Mouse (Mus musculus): Measurements from ENCODE around the gene Cacna1f.

Cacna1f gene

DNA sequence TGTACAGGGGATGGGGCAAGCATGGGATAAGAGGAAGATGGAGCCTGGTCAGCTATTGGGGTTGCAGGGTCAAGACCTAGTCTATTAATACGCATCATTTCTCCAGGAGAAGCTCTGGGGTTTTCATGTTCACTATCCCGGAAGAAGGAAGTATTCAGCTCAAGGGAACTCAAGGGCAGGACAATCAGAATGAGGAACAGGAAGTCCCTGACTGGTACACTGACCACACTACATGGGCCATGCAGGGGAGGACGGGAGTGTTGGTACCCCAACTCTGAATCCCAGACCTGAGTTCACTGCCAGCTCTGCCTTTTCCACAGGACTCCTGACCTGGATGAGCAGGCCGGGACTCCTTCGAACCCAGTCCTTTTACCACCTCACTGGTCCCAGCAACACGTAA, 25.7 kb downstream of the Cacna1f start:
- no peak for DNase-seq (ENCODE audit: low spot score)

DNA sequence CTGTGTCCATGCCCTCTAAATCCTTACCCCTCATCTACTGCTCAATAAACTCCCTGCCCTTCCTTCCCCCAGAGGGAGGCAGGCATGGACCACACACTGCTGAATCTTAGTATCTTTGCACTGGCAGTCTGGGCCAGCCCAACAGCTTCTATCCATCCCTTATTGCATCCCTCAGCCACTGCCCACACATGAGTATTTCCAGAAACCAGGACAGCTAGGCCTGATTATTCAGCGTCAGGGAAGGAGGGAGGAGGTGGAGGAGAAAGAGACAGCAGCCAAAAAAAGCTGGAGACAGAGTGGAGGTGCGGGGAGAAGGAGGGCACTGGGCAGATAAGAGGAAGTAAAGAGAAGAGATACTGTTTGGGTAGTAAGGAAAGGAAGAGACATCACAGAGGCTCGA, 28.2 kb downstream of the Cacna1f start:
- no peak for DNase-seq (ENCODE audit: low spot score)

DNA sequence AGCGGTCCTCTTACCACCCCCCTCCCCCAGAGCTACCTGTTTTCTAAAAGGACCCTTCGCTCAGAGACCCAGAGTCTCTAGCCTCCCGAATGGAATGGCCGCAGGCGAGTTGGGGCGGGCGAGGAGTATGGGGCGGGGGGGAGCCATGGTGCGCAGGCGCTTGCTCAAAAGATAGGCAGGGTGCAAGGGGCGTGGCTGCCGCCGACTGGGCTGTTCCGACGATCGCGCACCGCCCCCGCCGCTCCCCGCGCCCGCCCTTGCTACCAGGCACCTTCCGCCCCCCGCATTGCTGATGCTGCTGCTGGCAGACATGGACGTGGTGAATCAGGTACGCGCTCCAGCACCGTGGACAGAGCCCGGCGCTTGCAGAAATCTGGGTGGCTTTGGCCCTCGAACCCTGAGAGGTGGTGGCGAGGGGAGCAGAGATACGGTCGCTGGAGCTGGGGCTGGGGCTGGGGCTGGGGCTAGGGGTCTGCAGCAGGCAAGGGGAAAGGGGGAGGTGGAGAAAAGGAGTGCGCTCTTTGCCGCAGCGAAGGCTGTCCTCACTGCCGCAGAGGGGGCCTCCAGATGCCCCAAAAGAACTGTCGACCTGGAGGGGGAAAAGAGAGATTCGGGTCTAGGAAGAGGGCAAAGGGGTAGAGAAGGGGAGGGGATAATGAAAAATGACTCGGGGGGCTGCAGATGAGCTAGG, 31.7 kb downstream of the Cacna1f start, which contains the start of gene Syp:
Gene Syp, plus strand, starts transcription at position 71 of the 691 bp plus-strand sequence.
- DNase-seq (ENCODE audit: low spot score), result peak; percentile 55

DNA sequence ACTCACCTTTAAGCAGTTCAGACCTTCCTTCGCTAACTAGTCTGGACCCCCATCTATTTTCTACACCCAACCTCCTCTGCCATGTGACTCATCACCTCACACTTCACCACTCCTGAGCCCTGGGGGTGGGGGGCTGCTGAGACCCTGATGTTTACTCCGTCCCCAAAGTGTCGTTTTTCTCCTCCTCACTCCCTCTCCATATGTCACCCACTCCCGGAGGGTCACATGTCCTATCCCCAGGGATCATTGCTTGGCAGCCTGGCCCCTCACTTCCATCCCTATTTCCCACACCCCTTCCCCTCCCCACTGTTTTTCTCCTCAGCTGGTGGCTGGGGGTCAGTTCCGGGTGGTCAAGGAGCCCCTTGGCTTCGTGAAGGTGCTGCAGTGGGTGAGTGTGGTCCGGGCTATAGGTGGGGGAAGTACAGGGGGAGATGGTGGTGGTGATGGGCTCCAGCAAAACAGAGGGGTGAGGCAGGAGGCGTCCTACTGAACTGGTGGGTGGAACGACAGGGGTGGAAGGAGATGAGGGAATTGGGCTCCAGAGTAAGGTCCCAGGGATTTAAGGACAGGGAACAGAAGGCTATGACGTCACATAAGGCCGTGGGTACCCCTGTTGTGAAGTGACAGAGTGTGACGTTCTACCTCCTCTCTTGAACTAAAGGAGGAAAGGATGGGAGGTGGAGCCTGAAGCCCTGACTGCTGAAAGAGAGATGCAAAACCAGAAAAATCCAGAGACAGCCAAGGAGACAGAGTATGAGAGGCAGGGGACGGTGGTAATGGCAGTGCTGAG, 32.8 kb downstream of the Cacna1f start:
- no peak for DNase-seq (ENCODE audit: low spot score)

DNA sequence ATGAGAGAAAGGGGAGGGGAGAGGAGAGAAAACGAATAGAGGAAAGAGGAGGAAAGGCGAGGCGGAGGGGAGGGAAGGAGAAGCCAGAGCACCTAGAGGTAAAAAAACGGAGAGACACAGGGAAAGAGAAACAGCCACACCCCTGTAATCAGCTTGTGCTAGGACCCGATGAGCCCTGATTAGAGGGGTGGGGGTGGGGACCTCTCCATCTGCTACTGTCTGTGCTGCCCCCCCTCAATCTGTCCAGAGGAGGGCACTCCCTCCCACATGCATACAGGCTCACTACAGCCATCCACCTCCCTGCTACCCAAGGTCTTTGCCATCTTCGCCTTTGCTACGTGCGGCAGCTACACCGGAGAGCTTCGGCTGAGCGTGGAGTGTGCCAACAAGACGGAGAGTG, 33.9 kb downstream of the Cacna1f start:
- DNase-seq (ENCODE audit: low spot score), result no peak

DNA sequence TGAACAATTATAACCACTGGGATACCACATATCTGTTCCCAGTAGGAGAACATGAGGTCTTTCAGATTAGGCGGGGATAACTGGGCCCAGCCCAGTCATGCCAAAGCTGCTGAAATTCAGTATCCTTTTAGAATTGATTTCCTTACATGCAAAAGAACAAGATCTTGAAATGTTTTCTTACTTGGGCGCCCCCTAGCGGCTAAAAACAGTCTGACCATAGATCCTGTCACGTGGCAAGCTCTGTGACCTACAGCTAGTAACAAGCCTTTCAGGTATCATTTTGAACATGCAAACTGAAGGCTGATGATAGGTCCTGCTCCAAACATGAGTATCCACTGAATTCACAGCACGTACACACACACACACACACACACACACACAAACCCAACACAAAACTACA, 38.5 kb downstream of the Cacna1f start:
- DNase-seq (ENCODE audit: low spot score), result peak; percentile 82

DNA sequence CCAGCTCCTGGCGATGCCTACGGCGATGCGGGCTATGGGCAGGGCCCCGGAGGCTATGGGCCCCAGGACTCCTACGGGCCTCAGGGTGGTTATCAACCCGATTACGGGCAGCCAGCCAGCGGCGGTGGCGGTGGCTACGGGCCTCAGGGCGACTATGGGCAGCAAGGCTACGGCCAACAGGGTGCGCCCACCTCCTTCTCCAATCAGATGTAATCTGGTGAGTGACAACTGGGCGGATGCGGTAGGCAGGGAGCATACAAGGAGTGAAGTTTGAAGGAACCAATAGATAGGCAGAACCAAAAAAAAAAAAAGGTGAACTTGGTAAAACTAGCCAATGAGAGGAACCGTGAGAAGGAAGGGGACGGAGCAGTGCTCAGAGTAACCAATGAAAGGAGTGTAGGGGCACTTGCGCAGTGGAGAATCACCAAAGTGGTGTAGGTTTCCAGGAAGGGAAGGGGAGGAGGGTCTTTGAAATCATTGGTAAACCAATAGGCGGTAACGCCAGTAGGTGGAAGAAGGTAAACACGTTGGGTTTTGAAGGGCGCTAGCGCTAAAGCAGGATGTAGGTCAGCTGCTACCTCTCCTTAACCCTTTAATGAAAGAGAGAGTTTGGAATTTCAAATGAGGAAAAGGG, 41.9 kb downstream of the Cacna1f start:
- DNase-seq (ENCODE audit: low spot score), result peak; percentile 93

DNA sequence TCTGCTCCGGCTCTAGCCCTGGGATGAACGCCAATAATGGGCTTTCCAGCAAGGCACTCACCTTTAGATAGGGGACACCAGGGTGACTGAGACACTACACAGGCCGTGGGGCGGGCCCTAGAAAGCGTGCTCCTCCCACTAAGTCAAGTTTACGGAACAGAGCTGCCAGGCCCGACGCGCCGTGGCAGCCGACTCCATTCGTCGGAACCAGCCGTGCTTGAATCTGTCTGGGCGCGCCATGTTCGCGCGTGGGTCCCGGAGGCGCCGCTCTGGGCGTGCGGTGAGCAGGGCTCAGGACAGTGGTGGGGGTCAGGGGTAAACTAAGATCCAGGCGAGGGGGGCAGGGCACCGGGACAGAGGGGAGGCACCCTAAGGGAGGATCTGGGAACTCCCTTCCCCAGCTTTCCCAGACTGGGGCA, 50.3 kb downstream of the Cacna1f start, which contains the start of gene Prickle3:
Gene Prickle3, plus strand, starts transcription at position 40 of the 419 bp plus-strand sequence.
- peak; percentile 63 for DNase-seq (ENCODE audit: low spot score)

DNA sequence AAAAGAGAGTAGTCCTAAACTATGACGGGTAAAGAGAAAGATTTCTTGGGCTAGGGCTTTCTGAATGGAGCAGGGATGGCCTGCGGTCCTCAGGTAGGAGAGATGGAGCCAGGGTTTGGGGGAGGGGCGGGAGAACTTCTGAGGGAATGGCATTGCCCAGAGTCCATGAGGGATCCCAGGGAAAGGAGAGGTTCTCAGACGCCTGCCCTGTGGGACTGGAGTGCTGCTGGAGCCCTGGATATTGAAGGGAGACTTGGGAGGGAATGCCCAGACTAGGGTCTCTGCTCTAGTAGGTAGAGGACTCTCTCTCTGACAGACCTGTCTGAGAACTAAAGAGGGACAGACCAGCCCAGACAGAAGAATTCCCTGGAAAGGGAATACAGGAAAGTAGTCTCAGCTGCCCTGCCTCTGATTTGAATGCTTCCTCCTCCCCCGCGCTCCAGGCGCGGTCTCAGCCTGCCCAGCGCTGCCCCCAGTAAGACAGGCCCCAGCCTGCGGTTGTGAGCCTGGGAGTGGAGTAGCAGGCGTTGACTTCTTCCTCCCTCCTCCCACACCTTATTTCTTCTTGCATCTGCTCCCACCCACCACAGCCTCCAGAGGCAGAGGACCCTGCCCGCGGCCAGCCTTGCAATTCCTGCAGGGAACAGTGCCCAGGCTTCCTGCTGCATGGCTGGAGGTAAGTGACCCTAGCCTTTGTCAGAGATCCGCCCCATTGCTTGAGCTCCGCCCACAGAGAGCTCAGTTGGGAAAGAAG, 51.3 kb downstream of the Cacna1f start:
- DNase-seq (ENCODE audit: low spot score), result no peak

DNA sequence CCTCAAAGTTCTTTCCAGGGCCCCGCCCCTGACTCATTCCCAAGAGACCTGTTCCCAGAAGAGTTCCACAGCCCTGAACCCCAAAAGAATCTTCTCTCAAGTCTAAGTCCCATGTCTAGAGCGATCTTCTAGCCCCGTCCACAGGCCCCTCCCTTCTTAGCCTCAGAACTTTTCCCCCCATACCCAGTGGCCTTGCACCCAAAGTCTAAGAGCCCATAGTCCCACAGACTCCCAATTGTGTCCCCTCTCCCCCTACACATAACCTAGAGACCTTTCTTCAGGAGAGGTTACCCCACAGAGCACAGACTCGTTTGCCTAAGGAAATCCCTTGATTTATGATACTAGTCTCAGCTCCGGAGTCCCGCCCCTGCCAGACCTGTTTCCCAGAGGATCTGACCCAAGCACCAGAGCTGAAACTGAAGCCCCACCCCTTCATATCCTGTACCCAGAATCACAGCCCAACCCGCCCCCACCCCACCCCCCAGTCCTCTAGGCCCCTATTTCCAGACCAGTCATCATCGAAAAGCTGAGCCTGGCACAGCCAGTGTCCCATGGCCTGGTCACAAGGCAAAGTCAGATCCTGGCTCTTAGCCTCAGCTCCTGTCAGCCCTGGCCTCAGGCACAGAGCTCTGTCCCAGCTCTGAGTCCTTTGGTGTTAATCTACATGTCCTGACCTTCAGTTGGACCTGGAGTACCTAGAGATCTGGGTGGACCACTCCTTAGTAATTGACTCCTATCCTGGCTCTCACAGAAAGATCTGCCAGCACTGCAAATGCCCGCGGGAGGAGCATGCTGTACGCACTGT, 52.1 kb downstream of the Cacna1f start:
- no peak for DNase-seq (ENCODE audit: low spot score)

DNA sequence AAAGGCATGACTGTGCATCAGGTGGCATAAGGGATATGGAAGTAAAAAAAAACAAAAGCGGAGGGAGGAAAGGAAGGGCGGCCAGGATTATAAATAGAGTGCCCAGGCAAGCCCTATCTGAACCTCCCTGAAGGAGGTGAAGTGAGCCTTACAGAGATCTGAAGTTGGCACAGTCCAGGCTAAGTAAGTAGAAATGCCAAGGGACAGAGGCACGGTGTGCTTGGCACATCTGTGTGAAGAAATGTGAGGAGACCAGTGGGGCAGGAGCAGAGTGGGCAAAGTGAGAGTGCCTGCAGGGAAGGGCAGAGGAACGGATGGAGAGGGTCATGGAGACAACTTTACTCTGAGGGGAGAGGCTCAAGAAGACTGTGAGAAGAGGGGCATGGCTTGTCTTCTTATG, 54.2 kb downstream of the Cacna1f start:
- no peak for DNase-seq (ENCODE audit: low spot score)

DNA sequence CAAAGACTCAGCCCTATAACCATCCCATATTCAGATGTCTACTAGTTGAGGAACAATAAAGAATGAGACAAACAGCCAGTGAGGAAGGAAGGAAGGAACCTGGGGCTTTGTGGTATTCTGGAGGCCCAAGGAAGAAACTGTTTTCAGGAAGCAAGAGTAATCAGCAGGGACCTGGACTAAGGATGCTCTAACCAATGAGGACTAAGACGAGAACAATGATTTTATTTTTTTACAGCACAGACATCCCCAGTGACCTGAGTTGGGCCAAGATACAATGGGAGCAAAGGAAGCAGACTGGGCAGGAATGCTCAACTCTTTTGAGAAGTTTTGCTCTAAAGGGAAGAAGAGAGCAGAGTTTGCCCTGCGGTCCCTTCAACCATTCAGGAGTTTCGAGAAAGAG, 56.1 kb downstream of the Cacna1f start:
- no peak for DNase-seq (ENCODE audit: low spot score)

DNA sequence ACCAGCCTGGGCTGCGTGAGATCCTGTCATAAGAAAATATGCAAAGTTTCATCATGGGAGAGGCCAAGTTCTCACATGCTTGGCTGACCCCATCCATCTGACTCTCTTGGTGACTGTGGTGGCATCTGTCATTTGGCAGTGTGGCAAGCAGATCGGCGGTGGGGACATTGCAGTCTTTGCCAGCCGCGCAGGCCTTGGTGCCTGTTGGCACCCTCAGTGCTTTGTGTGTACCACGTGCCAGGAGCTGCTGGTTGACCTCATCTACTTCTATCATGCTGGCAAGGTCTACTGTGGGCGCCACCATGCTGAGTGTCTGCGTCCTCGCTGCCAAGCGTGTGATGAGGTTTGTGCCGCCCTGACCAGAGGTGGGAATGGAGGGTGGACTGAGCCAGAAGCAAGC, 57.9 kb downstream of the Cacna1f start:
- DNase-seq (ENCODE audit: low spot score), result no peak

DNA sequence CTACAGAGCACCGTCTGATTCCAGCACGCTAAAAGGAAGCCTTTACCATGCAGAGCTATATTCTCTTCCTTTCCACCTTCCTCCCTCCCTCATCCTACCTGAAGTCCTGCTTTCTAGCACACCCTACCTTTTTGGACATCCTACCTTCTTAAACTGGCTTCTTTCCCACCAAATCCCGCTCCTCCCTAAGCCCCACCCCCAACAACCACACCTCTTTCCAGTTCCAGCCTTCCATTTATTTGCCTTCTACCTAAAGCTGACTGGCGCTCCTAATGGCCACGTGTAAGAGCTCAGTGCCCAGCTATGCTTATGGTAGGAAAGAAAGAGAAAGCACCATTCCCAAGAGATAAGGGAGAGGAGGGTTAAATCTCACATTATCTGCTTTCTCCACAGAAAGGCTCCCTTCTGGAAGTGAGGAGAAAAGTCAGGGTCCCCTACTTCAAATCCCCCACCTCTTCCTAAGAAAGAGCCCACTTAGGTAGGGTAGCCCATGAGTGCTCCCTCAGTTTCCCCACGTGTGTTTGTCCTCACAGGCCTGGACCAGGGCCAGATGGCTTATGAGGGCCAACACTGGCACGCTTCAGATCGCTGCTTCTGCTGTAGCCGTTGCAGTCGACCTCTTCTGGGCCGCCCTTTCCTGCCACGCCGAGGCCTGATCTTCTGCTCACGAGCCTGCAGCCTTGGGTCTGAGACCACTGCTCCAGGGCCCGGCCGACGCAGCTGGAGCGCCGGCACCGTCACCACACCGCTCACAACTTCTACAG, 59.0 kb downstream of the Cacna1f start:
- DNase-seq (ENCODE audit: low spot score), result no peak

DNA sequence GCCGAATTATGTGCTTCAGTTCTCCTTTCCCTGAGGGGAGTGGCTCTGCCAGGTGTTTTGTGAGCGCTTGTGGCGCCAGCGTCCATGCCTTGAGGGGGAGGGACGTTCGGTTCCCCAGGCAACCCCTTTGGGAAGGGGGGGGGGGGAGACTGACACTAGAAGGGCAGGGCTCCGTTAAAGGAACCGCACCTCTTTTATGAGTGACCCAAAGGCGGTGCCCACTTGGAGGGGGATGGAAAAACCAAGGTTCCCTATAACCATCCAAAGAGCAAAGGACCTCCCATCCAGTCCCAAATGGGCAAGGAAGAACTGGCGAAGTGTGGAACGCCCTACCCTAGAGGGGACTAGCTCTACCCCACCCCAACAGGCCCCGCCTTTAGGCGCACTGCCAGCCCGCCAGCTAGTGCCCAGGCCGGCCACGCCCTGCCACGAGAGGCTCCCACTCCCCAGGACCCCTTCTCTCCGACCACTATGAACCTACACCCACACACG, 63.6 kb downstream of the Cacna1f start:
- DNase-seq (ENCODE audit: low spot score), result peak; percentile 77

DNA sequence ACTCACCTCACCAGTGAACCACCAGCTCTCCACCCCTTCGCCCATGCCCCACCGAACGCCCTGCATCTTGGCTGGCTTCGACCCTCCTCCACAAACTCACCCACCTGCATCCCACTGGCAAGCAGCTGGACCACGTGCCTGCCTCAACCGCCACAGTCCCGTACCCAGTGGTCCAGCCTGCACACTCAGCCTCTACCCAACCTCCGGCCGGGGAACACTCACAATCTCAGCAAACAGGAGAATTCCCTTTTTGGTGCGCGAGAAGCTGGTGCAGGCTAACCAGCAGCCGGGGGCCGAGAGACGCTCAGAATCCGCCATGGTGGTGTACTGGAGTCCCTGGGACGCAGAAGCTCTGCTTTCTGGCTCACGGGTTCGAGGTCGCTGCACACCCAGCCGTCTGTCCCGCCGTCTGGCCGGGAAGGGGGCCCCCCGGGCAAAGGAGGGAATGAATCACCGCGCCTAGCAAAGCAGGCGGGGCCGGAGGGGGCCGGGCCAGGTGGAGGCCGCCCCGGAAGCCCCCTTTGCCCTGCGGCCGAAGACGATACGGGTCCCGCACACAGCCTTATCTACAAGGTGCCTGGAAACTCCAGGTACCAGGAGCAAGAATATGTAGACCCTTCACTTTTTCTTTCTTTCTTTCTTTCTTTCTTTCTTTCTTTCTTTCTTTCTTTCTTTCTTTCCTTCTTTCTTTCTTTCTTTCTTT, 64.2 kb downstream of the Cacna1f start, which contains the start of gene Plp2:
Gene Plp2, minus strand, starts transcription at position 470 of the 703 bp plus-strand sequence.
- DNase-seq (ENCODE audit: low spot score), result no peak

DNA sequence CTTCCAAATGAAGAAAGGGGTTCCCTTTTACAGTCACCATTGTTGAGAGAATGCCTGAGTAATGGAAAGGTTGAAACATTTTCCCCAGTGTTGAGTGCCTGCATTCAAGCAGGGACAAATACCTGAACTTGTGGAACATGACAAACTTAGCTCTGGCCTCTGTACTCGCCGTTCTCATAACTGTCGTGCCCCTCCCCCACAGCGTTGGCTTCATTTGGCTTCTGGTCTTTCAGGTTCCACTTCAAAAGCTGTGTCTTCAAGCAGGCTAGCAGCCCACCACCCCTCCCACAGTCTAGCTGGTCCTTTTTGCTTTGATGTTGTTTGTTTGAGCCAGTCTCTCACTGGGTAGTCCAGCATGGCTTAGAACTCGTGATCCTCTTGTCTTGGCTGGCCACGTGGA, 65.9 kb downstream of the Cacna1f start:
- DNase-seq (ENCODE audit: low spot score), result no peak

DNA sequence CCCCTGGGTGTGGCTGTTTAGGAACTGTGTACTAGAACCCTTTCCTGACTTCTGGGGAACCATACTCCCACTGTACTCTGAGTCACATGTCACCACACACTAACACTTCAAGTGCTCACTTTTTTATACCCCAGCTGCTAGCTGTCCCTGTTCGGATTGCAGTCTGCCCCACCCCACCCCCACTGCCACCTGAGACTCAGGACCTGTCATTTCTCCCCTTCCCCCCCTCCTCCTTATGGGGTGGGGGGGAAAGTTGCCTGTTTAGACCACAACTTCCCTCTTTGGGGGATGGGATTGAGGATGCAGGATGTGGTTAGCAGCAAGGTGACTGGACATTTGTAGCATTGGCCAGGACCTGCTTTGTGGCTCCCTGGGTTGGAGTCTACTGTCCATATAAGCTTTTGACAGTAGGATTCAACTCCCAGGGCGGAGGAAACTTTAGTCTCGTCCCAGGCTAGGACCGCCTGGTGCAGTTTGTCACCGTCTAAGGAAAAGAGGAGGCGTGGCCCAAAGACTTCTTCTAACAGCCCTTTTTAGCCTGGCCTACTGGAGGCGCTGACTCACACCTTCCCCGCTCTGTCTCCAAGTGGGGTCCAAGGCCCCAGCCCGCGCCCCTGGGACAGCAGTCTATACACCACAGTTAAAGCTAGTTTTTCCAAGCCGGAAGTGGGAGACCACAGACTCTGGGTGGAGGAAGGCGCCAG, 66.8 kb downstream of the Cacna1f start:
- no peak for DNase-seq (ENCODE audit: low spot score)

All from lung, postnatal 25 days (tissue).